Mouse (Mus musculus): ENCODE results near the gene Adamts17. TPM values are rescaled to one million over a fixed set of nuclear protein-coding genes. Genes with fewer than 3 reads are reported as not detected.

Gene Adamts17
- total and polyA plus RNA-seq, 3 experiments = under 0.01 TPM; not detected in 2

DNA sequence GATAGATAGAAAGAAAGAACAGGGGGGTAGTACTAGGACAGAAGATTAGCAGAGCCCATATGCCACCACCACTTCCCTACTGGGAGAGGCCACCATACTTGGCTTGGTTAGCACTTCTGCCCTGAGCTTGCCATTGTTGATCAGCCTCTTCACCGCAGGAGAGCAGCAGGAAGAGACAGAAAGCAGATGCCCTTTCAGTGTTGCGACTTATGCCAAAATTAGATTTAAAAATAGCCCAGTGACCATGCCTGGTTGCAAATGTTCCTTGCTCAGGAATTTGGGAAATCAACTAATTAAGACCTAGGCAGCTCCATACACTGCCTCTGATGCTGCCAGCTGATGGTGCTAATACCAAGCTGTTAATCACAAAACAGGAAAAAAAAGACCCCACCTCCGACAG lies 216.0 kb downstream of the Adamts17 start:
- ATAC-seq (ENCODE audit: extremely low read depth, insufficient number of reproducible peaks, low FRiP score, poor library complexity, severe bottlenecking) = no peak
- DNase-seq (ENCODE audit: low spot score) = no peak
- Histone ChIP-seq H3K4me1 (ENCODE audit: insufficient read depth, low read depth, low read length) (no peaks in the 10 kb centered on the region), H3K4me3 (ENCODE audit: low read depth, low read length) (no peak overlapping the region), H3K9me3 (replicated peaks) (peaks cover 6% of the 10 kb centered on the region), H3K27me3 (ENCODE audit: insufficient read depth, low read length) (no peaks in the 10 kb centered on the region), H3K36me3 (replicated peaks) (no peaks in the 10 kb centered on the region)
- no peak for TF ChIP-seq POLR2AphosphoS5 (IDR thresholded peaks at IDR 0.05; ENCODE audit: insufficient replicate concordance, low read depth, low read length)
- TF ChIP-seq TAL1 (conservative IDR thresholded peaks at IDR 0.05; ENCODE audit: low read depth, low read length) = no peak
- no peak for TF ChIP-seq GATA2 (IDR thresholded peaks at IDR 0.05; ENCODE audit: borderline replicate concordance, low read depth, low read length)
- TF ChIP-seq GATA1 (IDR thresholded peaks at IDR 0.05; ENCODE audit: borderline replicate concordance, low read length) = no peak
- no peak for TF ChIP-seq CTCF (IDR thresholded peaks at IDR 0.05; ENCODE audit: low read depth, low read length)

DNA sequence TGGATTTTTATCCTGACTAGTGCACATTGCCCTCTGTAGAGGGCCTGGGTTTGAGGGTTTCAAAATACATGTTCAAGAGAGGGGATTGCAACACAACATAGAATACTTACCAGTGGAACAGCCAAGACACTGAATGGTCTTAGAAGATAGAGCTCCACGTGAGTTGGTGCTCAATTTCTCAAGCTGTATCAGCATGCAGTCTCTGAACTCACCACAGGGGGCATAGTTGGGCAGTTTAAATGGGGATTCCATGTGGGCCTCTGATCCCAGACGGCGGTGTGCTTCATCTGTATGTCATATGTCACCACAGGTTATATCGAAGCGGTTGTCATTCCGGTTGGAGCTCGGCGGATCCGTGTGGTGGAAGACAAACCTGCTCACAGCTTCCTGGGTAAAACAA lies 222.2 kb downstream of the Adamts17 start:
- DNase-seq (ENCODE audit: low spot score) (no peak), ATAC-seq (ENCODE audit: extremely low read depth, insufficient number of reproducible peaks, low FRiP score, poor library complexity, severe bottlenecking) (no peak)
- Histone ChIP-seq H3K27me3 (ENCODE audit: insufficient read depth, low read length) (no peaks in the 10 kb centered on the region), H3K4me1 (ENCODE audit: insufficient read depth, low read depth, low read length) (no peaks in the 10 kb centered on the region), H3K9me3 (replicated peaks) (0 out of 2 replicates have a peak, but pooled peaks cover 4% of the 10 kb centered on the region), H3K4me3 (ENCODE audit: low read depth, low read length) (no peak overlapping the region), H3K36me3 (replicated peaks) (no peaks in the 10 kb centered on the region)
- TF ChIP-seq CTCF (IDR thresholded peaks at IDR 0.05; ENCODE audit: low read depth, low read length) (no peak), GATA2 (IDR thresholded peaks at IDR 0.05; ENCODE audit: borderline replicate concordance, low read depth, low read length) (no peak), GATA1 (IDR thresholded peaks at IDR 0.05; ENCODE audit: borderline replicate concordance, low read length) (no peak), TAL1 (conservative IDR thresholded peaks at IDR 0.05; ENCODE audit: low read depth, low read length) (no peak), POLR2AphosphoS5 (IDR thresholded peaks at IDR 0.05; ENCODE audit: insufficient replicate concordance, low read depth, low read length) (no peak)

GRCm38 (mm10) chr7:67062571-67062970 lies 223.0 kb downstream of the Adamts17 start:
- ATAC-seq (ENCODE audit: extremely low read depth, insufficient number of reproducible peaks, low FRiP score, poor library complexity, severe bottlenecking) = no peak
- DNase-seq (ENCODE audit: low spot score) = no peak
- Histone ChIP-seq H3K27me3 (ENCODE audit: insufficient read depth, low read length) (no peaks in the 10 kb centered on the region), H3K4me3 (ENCODE audit: low read depth, low read length) (no peak overlapping the region), H3K4me1 (ENCODE audit: insufficient read depth, low read depth, low read length) (no peaks in the 10 kb centered on the region), H3K9me3 (replicated peaks) (0 out of 2 replicates have a peak, but pooled peaks cover 4% of the 10 kb centered on the region), H3K36me3 (replicated peaks) (no peaks in the 10 kb centered on the region)
- TF ChIP-seq CTCF (IDR thresholded peaks at IDR 0.05; ENCODE audit: low read depth, low read length) (no peak), POLR2AphosphoS5 (IDR thresholded peaks at IDR 0.05; ENCODE audit: insufficient replicate concordance, low read depth, low read length) (no peak), TAL1 (conservative IDR thresholded peaks at IDR 0.05; ENCODE audit: low read depth, low read length) (no peak), GATA1 (IDR thresholded peaks at IDR 0.05; ENCODE audit: borderline replicate concordance, low read length) (no peak), GATA2 (IDR thresholded peaks at IDR 0.05; ENCODE audit: borderline replicate concordance, low read depth, low read length) (no peak)

GRCm38 (mm10) chr7:67064627-67065305 lies 225.2 kb downstream of the Adamts17 start:
- Histone ChIP-seq H3K4me1 (ENCODE audit: insufficient read depth, low read depth, low read length) (no peaks in the 10 kb centered on the region), H3K4me3 (ENCODE audit: low read depth, low read length) (no peak overlapping the region), H3K27me3 (ENCODE audit: insufficient read depth, low read length) (no peaks in the 10 kb centered on the region), H3K36me3 (replicated peaks) (no peaks in the 10 kb centered on the region), H3K9me3 (replicated peaks) (0 out of 2 replicates have a peak, but pooled peaks cover 4% of the 10 kb centered on the region)
- DNase-seq (ENCODE audit: low spot score) (no peak), ATAC-seq (ENCODE audit: extremely low read depth, insufficient number of reproducible peaks, low FRiP score, poor library complexity, severe bottlenecking) (no peak)
- TF ChIP-seq TAL1 (conservative IDR thresholded peaks at IDR 0.05; ENCODE audit: low read depth, low read length) (no peak), GATA2 (IDR thresholded peaks at IDR 0.05; ENCODE audit: borderline replicate concordance, low read depth, low read length) (no peak), POLR2AphosphoS5 (IDR thresholded peaks at IDR 0.05; ENCODE audit: insufficient replicate concordance, low read depth, low read length) (no peak), GATA1 (IDR thresholded peaks at IDR 0.05; ENCODE audit: borderline replicate concordance, low read length) (no peak), CTCF (IDR thresholded peaks at IDR 0.05; ENCODE audit: low read depth, low read length) (no peak)

DNA sequence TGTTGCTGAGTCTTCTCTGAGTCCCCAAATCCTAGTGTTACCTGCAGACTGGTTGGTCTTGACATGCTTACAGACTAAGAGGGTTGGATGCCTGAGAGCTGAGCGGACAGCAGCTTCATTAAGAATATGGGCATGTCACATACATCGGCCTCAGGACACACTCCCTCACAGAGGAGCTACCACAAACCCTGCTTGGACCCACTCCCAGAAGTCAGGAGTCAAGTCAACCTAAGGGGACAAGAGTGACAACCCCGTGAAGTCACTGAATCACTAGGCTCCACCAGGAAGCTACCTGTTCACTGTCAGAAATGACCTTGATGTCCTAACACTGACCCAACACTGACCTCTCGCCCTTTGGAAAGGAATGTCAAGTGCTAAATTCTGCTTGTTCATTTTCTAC lies 226.1 kb downstream of the Adamts17 start:
- no peaks in the 10 kb centered on the region for H3K27me3 ChIP-seq (ENCODE audit: insufficient read depth, low read length)
- no peaks in the 10 kb centered on the region for H3K4me1 ChIP-seq (ENCODE audit: insufficient read depth, low read depth, low read length)
- no peaks in the 10 kb centered on the region for H3K36me3 ChIP-seq (replicated peaks)

GRCm38 (mm10) chr7:67072015-67072685 lies 232.6 kb downstream of the Adamts17 start:
- H3K4me3 ChIP-seq (ENCODE audit: low read depth, low read length) = no peak overlapping the region
- ATAC-seq (ENCODE audit: extremely low read depth, insufficient number of reproducible peaks, low FRiP score, poor library complexity, severe bottlenecking) = no peak
- peaks cover 11% of the 10 kb centered on the region for H3K9me3 ChIP-seq (replicated peaks)
- no peaks in the 10 kb centered on the region for H3K36me3 ChIP-seq (replicated peaks)
- no peak for DNase-seq (ENCODE audit: low spot score)
- no peaks in the 10 kb centered on the region for H3K27me3 ChIP-seq (ENCODE audit: insufficient read depth, low read length)
- no peaks in the 10 kb centered on the region for H3K4me1 ChIP-seq (ENCODE audit: insufficient read depth, low read depth, low read length)
- TF ChIP-seq TAL1 (conservative IDR thresholded peaks at IDR 0.05; ENCODE audit: low read depth, low read length) (no peak), GATA1 (IDR thresholded peaks at IDR 0.05; ENCODE audit: borderline replicate concordance, low read length) (no peak), CTCF (IDR thresholded peaks at IDR 0.05; ENCODE audit: low read depth, low read length) (no peak), GATA2 (IDR thresholded peaks at IDR 0.05; ENCODE audit: borderline replicate concordance, low read depth, low read length) (no peak), POLR2AphosphoS5 (IDR thresholded peaks at IDR 0.05; ENCODE audit: insufficient replicate concordance, low read depth, low read length) (no peak)

More for the DNA sequence above, 226.1 kb downstream of the Adamts17 start:
- H3K4me3 ChIP-seq (ENCODE audit: low read depth, low read length) = no peak overlapping the region
- DNase-seq (ENCODE audit: low spot score) (no peak), ATAC-seq (ENCODE audit: extremely low read depth, insufficient number of reproducible peaks, low FRiP score, poor library complexity, severe bottlenecking) (no peak)
- no peak for TF ChIP-seq TAL1 (conservative IDR thresholded peaks at IDR 0.05; ENCODE audit: low read depth, low read length)
- TF ChIP-seq GATA2 (IDR thresholded peaks at IDR 0.05; ENCODE audit: borderline replicate concordance, low read depth, low read length) = no peak
- TF ChIP-seq POLR2AphosphoS5 (IDR thresholded peaks at IDR 0.05; ENCODE audit: insufficient replicate concordance, low read depth, low read length) = no peak
- TF ChIP-seq CTCF (IDR thresholded peaks at IDR 0.05; ENCODE audit: low read depth, low read length) = no peak
- TF ChIP-seq GATA1 (IDR thresholded peaks at IDR 0.05; ENCODE audit: borderline replicate concordance, low read length) = no peak
- H3K9me3 ChIP-seq (replicated peaks) = 0 out of 2 replicates have a peak, but pooled peaks cover 4% of the 10 kb centered on the region
